Mouse (Mus musculus) left cerebral cortex, postnatal 14 days (tissue): Measurements from ENCODE around the gene Tmem203. TPM values are rescaled to one million over a fixed set of nuclear protein-coding genes. Genes with fewer than 3 reads are reported as not detected.
"Not testable (repeated sequence)": the region's sequence is repeated elsewhere in the genome, so short reads cannot be mapped to it uniquely, and the experiment has no call there.

ENCODE experiments used
- DNase-seq, 2 experiments: peaks; one replicate each; pipeline ENCODE4 v3.0.0; 2021 to 2022; ENCODE audit warnings: low spot score in 2 of 2, mixed read lengths in 1 of 2
- intact Hi-C: fragments of 180-260 bp; cut with DNase I; formaldehyde crosslinking; loops from one replicate; pipeline ENCODE4 v1.15.1; 2025
- total RNA-seq, 2 experiments: library from RNA; stranded (reverse); gene quantifications; 2 replicates each; pipeline ENCODE4 v1.2.3; 2021

Tmem203 gene
- total RNA-seq, 2 experiments from 2014 or later: 35.3 to 41.3 TPM

DNA sequence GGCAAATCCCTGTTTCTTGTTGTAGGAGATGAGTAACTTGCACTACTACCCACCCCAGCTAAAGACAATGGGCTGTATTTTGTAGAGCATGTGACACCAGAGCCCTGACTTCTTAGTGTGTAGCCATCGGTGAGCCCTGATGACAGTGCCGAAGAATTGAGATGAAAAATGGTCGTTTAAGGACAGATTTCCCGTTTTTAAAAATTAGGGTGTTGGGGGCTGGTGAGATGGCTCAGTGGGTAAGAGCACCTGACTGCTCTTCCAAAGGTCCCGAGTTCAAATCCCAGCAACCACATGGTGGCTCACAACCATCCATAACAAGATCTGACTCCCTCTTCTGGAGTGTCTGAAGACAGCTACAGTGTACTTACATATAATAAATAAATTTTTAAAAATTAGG is 2.0 kb downstream of the Tmem203 start:
- DNase-seq: not testable (repeated sequence)
- intact Hi-C loops: loop anchor here (5.0 kb wide), 1 partner anchor 65 kb away; no protein-coding TSS in a partner anchor

DNA sequence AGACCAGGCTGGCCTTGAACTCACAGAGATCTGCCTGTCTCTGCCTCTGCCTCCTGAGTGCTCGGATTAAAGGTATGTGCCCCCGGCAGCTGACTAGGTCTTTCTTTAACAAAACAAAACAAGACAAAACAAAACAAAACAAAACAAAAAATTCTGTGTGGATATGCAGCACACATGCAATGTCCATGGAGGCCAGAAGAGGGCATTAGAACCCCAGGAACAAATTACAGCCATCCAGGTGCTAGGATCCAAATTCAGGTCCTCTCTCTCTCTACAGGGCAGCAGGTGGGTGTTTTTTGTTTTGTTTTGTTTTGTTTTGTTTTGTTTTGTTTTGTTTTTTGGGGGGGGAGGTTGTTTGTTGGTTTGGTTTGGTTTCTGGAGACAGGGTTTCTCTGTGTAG is 3.6 kb downstream of the Tmem203 start:
- intact Hi-C loops: loop anchor here (5.0 kb wide), 1 partner anchor 67 kb away; no protein-coding TSS in a partner anchor

DNA sequence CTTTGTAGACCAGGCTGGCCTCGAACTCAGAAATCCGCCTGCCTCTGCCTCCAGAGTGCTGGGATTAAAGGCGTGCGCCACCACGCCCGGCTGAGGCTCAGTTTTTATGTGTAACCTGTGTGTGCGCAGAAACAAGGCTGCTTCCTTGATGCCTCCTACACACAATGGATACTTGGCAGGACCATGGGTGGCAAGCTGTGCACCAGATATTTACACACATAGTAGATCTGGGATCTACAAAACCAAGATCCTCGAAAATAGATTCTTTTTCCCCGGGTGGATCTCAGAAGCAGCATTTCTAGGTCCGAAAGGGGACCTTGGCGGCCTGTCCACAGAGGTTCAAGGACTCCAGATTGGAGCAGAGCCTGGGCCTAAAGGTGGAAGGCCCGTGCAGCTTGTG is 6.6 kb downstream of the Tmem203 start:
- no peak for DNase-seq
- intact Hi-C loops: no loop called here

More for the DNA sequence above, 3.6 kb downstream of the Tmem203 start:
- no peak for DNase-seq

DNA sequence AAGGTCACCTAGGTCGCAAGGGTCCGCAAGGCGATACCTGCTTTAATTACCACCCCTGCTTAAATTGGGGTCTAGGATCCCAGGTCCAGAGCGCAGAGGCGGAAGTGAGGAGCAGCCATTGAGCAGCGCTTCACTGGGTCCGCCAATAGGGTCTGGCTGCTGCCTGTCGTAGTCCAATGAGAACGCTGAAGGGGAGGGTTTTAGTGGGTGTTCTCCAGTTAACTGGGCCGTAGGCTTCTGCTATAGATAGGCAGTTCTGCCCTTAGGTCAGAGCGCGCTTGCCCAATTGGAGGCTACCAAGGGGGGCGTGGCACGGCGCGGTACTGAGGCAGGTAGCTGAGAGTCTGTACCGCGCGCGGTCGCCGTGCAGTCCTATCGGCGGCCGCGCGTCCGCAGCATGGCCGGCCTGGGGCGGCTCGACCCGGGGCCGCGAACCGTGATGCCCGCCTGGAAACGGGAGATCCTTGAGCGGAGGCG is 7.1 kb downstream of the Tmem203 start, which contains the start of gene Tprn:
Tprn (plus strand) TSS at position 328 of the 477 bp plus-strand sequence.
- intact Hi-C loops: no loop called here
- peak; percentile 95 to 98 for DNase-seq

DNA sequence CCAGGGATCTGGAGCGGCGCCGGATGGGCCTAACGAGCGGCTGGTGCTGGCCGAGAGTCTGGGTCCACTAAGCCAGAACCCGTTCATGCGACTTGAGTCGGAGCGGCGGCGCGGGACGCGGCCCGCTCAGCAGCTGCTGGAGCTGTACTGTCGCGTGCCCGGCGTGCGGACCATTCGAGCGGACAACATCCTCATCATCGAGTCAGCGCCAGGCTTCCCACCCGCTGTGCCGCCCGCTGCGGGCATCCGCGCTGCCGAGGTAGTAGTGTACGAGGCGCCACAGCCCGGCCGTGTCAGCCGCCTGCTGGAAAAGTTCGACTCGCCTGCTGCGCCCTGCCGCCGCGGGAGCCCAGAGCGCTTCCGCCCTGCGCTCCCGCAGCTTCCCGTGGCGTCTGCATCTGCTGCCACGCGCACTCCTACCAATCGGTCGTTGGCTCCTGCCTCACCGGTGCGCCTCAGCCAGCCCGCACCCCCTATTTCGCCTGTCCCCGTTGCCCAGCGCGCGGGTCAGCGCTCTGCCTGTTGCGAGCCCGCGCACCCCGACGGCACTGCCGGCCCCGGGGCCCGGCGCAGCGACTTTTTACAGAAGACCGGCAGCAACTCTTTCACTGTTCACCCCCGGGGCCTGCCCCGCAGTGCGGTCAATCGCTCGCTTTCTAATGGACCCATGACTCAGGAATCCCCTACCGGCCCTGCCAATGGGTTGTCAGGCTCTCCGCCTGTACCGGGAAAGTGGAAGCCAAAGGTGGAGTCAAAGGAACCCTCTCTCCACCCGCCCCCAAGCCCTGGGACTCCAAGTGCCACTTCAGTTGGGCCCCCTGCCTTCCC is 7.8 kb downstream of the Tmem203 start:
- intact Hi-C loops: no loop called here
- DNase-seq: no peak

DNA sequence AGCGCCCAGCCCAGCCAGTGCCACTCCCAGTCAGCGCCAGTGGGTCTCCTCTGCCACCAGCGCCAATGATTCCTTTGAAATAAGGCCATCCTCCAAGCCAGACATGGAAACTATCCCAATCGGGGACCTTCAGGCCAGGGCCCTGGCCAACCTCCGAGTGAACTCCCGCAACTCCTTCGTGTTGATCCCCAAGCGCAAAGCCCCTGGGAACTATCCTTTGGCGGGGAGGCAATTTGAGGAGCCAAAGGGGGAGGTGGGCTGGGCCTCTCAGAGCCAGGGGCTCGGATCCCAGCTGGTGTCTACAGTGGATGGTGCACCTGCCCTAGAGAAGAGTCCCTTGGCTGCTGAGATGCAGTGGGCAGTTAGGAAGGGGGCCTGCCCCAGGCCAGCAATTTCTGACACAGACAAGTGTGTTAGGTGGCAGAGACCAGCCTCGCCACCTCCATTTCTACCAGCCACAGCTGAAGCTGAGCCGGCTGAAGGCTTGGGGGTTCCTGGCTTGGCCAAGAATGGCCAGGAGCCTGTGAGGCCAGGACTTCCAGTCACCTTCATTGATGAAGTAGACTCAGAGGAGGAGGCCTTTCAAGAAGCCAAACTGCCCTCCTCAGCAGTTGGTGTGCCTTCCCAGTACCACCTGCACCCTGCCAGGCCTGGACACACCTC is 8.5 kb downstream of the Tmem203 start:
- DNase-seq: no peak
- intact Hi-C loops: no loop called here

DNA sequence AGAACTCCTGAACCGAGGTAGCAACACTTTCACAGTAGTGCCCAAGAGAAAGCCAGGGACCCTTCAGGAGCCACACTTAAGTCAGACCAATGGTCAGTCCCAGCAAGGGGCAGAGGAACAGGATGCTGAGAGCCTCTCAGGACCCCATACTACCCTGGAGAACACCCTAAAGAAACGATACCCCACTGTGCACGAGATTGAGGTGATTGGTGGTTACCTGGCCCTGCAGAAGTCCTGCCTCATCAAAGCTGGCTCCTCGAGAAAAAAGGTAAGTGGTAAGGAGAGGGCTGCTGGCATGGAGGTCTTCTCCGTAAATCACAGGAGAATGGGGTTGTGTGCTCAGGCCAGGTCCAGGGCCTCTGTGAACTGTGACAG is 9.0 kb downstream of the Tmem203 start:
- no peak for DNase-seq
- intact Hi-C loops: no loop called here

DNA sequence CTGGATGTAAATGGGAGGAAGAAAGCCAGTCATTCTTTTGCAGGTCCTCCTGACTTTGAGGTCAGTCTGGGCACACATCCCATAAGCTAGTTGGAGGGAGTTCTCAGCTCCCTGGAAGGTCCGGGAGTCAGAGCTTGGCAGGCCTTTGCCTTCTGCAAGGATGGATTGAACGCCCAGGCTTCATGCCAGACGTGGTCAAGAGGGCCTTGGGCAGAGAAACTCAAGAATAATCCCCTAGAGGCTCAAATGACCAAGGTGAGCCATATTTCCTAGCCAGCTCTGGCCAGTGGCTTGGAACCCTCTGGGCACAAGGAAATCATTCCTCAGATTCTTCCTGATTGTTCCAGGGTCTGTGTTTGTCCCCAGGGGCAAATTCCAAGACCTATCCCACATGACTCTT is 9.6 kb downstream of the Tmem203 start:
- intact Hi-C loops: no loop called here
- no peak for DNase-seq

DNA sequence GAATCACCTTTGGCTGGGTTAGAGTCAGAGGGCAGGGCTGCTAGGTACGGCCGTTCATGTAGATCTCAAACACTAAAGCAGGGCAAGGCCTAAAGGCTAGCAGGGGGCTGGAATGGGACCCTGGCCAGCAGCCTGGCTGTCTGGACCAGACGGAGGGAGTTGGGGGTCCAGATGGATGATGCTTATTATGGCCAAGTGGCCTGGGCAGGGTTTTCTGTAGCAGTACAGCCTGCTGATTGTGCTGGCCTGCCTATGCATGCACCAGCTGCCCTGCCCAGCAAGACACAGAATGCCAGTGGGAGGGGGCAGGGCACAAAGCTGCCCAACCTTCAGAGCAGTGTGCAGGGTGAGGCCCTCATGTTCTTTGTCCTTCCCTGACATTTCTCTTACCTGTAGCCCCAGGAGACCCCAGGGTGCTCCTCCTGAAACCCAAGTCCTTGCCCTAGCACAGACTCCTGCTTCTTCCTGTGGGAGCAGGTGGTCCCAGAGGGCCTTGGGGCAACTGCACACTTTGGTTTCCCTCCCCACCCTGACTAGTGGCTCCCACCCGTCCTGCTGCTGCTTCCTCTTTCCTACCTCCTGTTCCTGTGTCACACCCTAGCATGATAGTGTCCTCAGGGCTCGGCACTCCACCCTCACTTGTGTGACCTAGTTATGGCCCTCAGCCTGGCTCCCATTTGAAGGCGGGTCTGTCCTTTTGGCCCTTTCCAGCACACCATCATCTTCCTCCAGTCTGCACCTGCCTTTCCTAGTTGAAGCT is 10.8 kb downstream of the Tmem203 start:
- no peak for DNase-seq
- intact Hi-C loops: no loop called here

DNA sequence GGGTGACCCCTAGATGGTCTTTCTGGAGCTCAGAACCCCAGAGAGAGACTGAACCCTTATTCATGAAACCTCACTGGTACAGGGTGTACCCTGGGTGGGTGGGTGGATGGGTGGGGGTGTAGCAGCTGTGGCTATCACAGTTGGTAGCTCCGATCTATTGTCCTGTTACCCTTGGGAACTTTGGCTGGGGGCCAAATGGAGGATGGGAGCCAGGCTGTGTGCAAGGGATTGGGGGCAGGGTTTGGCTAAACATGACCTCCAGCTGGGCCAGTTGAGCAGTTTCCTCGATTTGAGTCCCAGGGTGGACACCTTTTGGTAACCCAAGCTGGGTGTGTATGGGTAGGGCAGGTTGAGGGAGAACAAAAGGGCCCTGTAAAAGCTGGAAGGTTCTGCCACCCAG is 11.5 kb downstream of the Tmem203 start:
- no peak for DNase-seq
- intact Hi-C loops: no loop called here

DNA sequence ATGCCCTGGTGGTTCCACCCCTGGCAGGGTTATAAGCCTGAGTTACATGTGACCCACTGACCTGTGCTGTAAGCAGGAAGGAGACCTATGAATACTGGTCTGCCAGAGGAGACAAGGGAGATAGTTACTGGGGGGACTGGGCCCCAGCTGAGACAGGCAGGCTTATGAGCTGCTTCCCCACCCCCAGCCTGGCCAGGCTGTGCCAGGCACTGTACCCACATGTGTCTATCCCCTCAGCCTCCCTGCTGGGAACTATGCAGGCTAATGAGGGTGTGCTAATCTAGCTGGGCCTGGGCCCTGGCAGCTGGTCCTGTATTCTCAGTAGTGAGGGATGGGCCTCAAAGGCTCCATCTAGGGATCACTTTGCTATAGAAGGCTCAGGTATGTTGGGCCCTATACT is 12.0 kb downstream of the Tmem203 start:
- no peak for DNase-seq
- intact Hi-C loops: no loop called here

DNA sequence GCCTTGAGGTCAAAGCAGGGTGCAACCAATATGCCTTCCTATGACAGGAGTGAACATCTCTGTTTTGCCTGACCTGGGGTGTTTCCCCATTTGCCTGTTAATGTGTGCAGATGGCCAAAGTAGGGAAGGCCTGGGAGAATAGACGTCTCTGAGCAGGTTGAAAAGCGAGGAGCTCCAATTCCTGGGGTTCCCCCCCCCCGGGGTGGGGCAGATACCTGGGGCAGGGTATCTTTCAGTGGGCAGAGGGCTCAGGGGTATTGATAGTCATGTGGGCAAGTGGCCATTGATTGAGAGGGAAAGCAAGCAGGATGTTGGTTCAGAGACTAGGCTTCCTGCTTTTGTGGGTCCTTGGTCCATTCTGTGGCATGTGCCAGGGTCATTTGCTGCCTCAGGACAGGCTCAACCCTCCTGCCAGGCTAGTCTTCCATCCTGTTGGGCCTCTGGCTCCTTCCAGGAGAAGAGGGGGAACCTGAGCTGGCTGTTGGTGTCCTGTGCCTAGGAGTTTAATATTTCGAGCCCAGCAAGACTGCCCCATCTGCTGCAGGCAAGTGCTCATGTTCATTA is 12.6 kb downstream of the Tmem203 start:
- intact Hi-C loops: no loop called here
- DNase-seq: no peak

DNA sequence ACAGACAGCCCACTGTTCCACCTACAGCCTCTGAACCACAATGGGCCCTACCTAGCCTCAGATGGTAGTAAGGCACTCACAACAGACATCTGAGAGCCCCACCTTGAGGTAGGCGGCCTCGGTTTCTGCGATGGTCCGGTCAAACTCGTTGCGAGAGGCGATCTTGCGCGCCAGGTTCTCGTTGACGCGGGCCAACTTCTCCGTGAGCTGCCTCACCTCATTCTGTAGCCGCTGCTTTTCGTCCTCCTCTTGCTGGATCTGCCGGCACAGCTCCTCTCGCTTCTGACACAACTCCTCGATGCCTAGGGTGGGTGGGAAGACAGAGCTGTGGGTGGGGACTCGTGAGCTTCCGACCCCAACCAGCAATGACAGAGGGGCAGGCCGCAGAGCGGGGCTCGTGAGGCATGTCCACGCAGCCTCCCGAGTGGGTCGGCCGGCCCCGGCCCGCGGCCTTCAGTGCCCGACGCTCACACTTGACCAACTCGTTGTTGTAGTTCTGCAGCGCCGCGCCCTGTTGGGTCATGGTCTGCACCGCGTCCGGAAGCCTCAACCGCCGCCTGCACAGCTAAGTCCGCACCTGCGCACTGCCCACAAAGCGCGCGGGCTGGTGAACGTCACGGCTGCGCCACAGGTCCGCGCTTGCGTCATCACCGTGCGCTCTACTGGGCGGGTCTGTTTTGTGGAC is 16.7 kb downstream of the Tmem203 start, which contains the start of the genes Ssna1 and Anapc2:
Ssna1 (minus strand) TSS at position 612 of the 685 bp plus-strand sequence.
Anapc2 (plus strand) TSS at position 652 of the 685 bp plus-strand sequence.
- intact Hi-C loops: loop anchor here (5.0 kb wide), 1 partner anchor 45 kb away; no protein-coding TSS in a partner anchor
- peak; percentile 97 to 98 for DNase-seq

DNA sequence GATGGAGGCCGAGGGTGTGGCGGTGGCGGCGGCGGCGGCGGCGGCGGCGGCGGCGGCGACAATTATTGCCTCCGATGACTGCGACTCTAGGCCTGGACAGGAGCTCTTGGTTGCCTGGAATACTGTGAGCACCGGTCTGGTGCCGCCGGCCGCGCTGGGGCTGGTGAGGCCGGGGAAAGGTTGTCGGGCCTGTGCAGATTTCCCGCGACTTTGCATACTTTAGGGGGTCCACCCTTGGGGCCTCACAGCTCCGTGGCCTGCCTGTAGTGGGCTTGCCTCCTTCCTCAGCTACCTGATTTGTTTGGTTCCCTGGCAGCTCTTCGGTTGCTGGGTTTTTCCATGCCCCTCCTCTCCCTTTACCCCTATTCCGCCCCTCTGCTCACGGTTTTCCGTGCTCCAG is 17.3 kb downstream of the Tmem203 start:
- DNase-seq: no peak
- intact Hi-C loops: loop anchor here (5.0 kb wide), 1 partner anchor 45 kb away; no protein-coding TSS in a partner anchor

DNA sequence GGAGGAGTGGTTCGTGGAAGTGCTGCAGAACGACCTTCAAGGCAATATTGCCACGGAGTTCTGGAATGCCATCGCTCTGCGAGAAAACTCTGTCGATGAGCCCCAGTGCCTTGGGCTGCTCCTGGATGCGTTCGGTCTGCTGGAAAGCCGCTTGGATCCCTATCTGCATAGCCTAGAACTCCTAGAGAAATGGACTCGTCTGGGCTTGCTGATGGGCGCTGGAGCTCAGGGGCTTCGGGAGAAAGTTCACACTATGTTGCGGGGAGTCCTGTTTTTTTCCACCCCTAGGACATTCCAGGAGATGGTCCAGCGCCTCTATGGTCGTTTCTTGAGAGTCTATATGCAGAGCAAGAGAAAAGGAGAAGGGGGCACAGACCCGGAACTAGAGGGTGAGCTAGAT is 17.8 kb downstream of the Tmem203 start:
- intact Hi-C loops: loop anchor here (5.0 kb wide), 1 partner anchor 46 kb away; no protein-coding TSS in a partner anchor
- DNase-seq: no peak

DNA sequence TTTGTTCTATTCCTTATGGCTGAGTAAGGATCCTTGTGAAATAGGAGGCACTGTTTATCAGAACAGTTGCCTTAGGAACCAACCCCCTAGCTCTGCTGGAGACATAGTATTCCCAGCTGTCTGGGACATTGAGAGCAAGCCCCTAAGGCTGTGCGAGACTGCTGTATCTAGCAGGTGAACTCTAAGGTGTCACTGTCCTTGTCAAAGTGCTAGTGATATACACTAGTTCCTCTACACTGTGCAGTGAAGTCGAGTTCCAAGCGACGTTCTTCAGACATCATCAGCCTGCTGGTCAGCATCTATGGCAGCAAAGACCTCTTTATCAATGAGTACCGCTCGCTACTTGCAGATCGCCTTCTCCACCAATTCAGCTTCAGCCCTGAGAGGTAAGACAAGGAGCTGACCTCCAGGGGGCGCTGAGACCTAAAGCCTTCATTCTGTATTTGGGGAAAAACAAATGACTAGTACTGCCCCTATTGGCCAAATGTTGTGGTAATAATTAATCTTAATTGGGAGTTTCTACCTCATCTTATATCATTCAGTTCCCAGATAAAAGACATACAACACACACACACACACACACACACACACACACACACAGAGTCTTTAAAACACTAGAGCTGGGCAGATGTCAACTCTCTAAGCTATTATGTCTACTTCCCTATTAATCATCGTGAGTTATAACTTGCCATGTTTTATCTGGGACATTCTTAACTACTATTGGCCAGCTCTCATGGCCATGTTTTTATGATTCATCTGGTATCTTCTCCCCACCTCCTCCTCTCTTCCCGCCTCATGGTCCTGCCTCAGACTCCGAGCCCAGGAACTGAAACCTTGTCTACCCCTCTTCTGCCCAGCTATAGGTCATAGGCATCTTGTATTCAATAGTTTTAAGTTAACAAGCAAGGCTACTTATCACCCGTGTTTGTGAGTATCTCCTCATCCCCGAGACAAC is 24.0 kb downstream of the Tmem203 start:
- intact Hi-C loops: loop anchor here (5.0 kb wide), 1 partner anchor 48 kb away; no protein-coding TSS in a partner anchor
- DNase-seq: peak; percentile 83 to 87

DNA sequence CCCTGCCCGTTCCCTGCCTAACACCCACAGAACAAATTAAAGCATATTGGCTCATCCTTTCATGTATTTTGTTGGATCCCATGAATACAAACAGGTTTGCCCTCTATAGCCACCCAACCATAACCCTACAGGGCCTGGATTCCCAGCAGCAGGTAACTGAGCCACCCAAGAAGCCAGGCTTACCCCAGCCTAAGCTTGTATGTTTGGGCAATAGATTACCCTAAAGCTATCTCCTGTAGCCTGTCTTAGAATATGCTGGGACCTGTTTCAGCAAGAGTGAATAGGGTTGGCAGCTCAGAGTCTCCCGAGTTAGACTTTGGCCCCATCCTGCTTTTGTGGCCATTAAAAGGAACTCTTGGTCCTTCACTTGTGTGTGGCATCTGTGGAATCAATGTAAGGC is 30.3 kb downstream of the Tmem203 start:
- DNase-seq: no peak
- intact Hi-C loops: no loop called here

DNA sequence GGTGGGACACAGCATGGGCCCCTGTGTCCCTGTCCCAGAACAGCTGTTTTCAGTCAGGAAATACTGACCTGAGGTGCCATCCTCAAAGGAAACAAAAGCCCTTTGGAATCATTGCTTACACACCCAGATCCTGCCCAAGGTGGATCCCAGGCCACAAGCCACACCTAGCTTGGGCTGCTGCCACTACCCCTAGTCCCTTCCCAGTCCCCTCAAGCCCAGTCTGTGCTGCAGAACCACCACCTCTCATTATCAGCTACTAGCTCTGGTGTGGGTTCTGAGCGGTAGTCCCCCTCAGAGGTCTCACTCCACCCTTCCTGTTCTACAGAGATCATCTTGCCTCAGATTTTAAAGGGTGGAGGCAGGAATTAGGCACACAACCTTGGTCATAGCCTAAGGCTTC is 31.1 kb downstream of the Tmem203 start:
- intact Hi-C loops: no loop called here
- no peak for DNase-seq
